Mouse (Mus musculus): ENCODE measurements at regions not wholly inside any gene's neighbourhood (a gene's known extent, or its start where the extent isn't known, plus 50 kb on each side); places are given as distances from the start of the nearest gene placed in this dataset.

DNA sequence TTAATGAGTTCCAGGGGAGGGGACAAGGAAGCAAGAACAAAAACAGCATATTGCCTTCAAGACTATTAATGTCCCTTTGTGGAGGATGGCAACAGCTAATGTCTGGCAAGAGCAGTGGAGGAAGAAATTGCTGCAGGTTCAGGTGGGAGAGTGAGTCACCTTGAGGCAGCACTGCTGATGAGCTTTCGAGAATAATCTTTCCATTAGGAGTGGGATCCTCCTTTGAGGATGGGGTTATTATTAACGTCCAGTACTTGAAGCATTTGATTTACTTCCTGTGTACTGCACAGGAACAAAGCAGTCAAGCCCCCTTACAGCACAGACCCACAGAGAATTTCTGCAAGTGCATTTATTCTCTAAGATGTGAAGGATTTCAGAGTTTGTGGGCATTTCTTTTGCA is 671.2 kb upstream of the Stxbp6 start:
- TF ChIP-seq CTCF (conservative IDR thresholded peaks at IDR 0.05 in 1 of 2, IDR thresholded peaks at IDR 0.05 in 1 of 2; ENCODE audit: low read depth in 2 of 2, low read length in 2 of 2) (no peak), MXI1 (IDR thresholded peaks at IDR 0.05; ENCODE audit: low read depth, low read length) (no peak), RAD21 (IDR thresholded peaks at IDR 0.05; ENCODE audit: low read depth, low read length) (no peak), E2F4 (IDR thresholded peaks at IDR 0.05; ENCODE audit: insufficient replicate concordance, low read depth, low read length) (no peak), EP300 (IDR thresholded peaks at IDR 0.05; ENCODE audit: low read length) (no peak), USF1 (IDR thresholded peaks at IDR 0.05; ENCODE audit: low read depth, low read length) (no peak), ZC3H11A (IDR thresholded peaks at IDR 0.05; ENCODE audit: low read depth, low read length) (no peak), ZMIZ1 (IDR thresholded peaks at IDR 0.05; ENCODE audit: low read depth, low read length) (no peak), CHD1 (IDR thresholded peaks at IDR 0.05; ENCODE audit: low read depth, low read length) (no peak), MYC (IDR thresholded peaks at IDR 0.05; ENCODE audit: low read depth, low read length) (no peak), NRF1 (IDR thresholded peaks at IDR 0.05; ENCODE audit: low read depth, low read length) (no peak), TCF12 (IDR thresholded peaks at IDR 0.05; ENCODE audit: low read depth, low read length) (no peak)

Measured in CH12.LX (cell line).